Mouse (Mus musculus) lung, postnatal 36 days (tissue): ENCODE measurements at regions not wholly inside any gene's neighbourhood (a gene's known extent, or its start where the extent isn't known, plus 50 kb on each side); places are given as distances from the start of the nearest gene placed in this dataset.

Source experiments
- DNase-seq: peaks from one replicate; pipeline ENCODE4 v3.0.0; 2022; ENCODE audit warnings: mixed read lengths

- DNase-seq, result no peak
These were observed 154.4 kb downstream of the Thbs2 start for GRCm38 (mm10) chr17:14539651-14540050.

- no peak for DNase-seq
These were observed 154.8 kb downstream of the Thbs2 start for GRCm38 (mm10) chr17:14539191-14539590.

- no peak for DNase-seq
These were observed 155.5 kb downstream of the Thbs2 start for GRCm38 (mm10) chr17:14538527-14538926.

GRCm38 (mm10) chr17:14532979-14533314 lies 161.1 kb downstream of the Thbs2 start:
- no peak for DNase-seq

GRCm38 (mm10) chr17:14532298-14532978 lies 161.6 kb downstream of the Thbs2 start:
- no peak for DNase-seq

GRCm38 (mm10) chr17:14531796-14532195 lies 162.2 kb downstream of the Thbs2 start:
- DNase-seq, result no peak

- DNase-seq, result no peak
These were observed 166.3 kb downstream of the Thbs2 start for GRCm38 (mm10) chr17:14527691-14528090.

- no peak for DNase-seq
These were observed 168.8 kb downstream of the Thbs2 start for GRCm38 (mm10) chr17:14525255-14525654.

GRCm38 (mm10) chr17:14524426-14525236 lies 169.4 kb downstream of the Thbs2 start:
- peak; percentile 84 for DNase-seq

- no peak for DNase-seq
These were observed 172.0 kb downstream of the Thbs2 start for GRCm38 (mm10) chr17:14522011-14522410.

GRCm38 (mm10) chr17:14520565-14520964 lies 173.5 kb downstream of the Thbs2 start:
- DNase-seq, result peak; percentile 80

GRCm38 (mm10) chr17:14519367-14519766 lies 174.7 kb downstream of the Thbs2 start:
- no peak for DNase-seq

- no peak for DNase-seq
These were observed 175.8 kb downstream of the Thbs2 start for GRCm38 (mm10) chr17:14518216-14518615.

GRCm38 (mm10) chr17:14517368-14517767 lies 176.7 kb downstream of the Thbs2 start:
- no peak for DNase-seq

GRCm38 (mm10) chr17:14516097-14516496 lies 177.9 kb downstream of the Thbs2 start:
- DNase-seq, result peak; percentile 73

- no peak for DNase-seq
These were observed 180.6 kb downstream of the Thbs2 start for GRCm38 (mm10) chr17:14513454-14513853.

GRCm38 (mm10) chr17:14510486-14510885 lies 183.5 kb downstream of the Thbs2 start:
- DNase-seq, result no peak

- no peak for DNase-seq
These were observed 186.9 kb downstream of the Thbs2 start for GRCm38 (mm10) chr17:14507111-14507510.

GRCm38 (mm10) chr17:14506123-14506522 lies 187.9 kb downstream of the Thbs2 start:
- no peak for DNase-seq

GRCm38 (mm10) chr17:14505415-14505814 lies 188.6 kb downstream of the Thbs2 start:
- peak; percentile 46 for DNase-seq

- DNase-seq, result no peak
These were observed 190.4 kb downstream of the Thbs2 start for GRCm38 (mm10) chr17:14503670-14504069.

- no peak for DNase-seq
These were observed 192.7 kb downstream of the Thbs2 start for GRCm38 (mm10) chr17:14501341-14501740.

GRCm38 (mm10) chr17:14497086-14497485 lies 196.9 kb downstream of the Thbs2 start:
- DNase-seq, result no peak

- no peak for DNase-seq
These were observed 200.2 kb downstream of the Thbs2 start for GRCm38 (mm10) chr17:14493751-14494320.
